Mouse (Mus musculus) leukemia stem cell, adult 10-12 weeks (primary cell): Measurements from ENCODE around the gene Mks1. TPM values are rescaled to one million over a fixed set of nuclear protein-coding genes. Genes with fewer than 3 reads are reported as not detected.

Source experiments
- polyA plus RNA-seq: library from polyadenylated mRNA; stranded (reverse); fragments of >175 nt; gene quantifications from 2 replicates; pipeline ENCODE4 v1.2.3, GENCODE M21; 2012; ENCODE audit warnings: low replicate concordance

The Mks1 gene
- 1.4 and 1.7 TPM in 2 replicates for polyA plus RNA-seq

GRCm38 (mm10) chr11:87852690-87853596 is at the start of gene Mks1:
Mks1 (plus strand) TSS chr11:87853215.

GRCm38 (mm10) chr11:87828239-87828900 is 24.6 kb upstream of the Mks1 start, which contains the start of gene Lpo:
Lpo (minus strand) TSS chr11:87828289.

GRCm38 (mm10) chr11:87875436-87875835 is 22.4 kb downstream of the Mks1 start, which contains the start of gene Epx:
Epx (minus strand) TSS chr11:87875536.

DNA sequence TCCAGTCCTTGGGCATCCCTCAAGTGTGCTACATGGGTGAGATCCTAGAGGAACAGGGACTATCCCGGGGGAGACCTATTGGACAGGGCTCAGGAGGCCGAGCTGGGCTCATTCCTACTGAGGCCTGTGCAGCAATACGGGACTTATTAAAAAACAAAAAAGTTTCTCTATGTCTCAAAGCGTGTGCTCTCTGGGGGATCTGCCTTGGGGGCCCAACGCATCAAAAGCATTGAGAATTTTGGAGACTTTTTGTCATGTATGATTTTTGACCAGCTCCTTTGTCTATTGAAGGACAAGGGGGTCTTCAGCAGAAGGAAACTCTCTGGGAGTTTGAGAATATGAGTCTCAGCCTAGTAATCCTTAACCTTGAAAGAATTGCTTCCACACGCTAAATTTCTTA is 39.2 kb downstream of the Mks1 start, which contains the start of gene Olfr462:
Olfr462 (minus strand) TSS at position 101 of the 400 bp plus-strand sequence.

DNA sequence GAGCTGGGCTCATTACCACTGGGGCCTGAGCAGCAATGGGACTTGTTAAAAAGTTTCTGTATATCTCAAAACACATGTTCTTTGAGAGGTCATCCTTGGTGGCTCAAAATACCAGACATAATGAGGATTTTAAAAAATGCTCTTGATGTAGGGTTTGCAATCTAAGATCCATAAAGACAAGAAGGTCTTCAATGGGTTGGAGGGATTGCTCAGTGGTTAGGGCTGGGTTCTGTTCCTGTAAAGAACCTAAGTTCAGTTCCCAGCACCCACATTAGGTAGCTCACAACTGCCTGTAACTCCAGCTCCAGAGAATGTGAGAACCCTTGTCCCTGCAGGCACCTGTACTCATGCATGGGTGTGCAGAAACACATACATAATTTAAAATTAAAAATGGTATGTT is 44.3 kb downstream of the Mks1 start, which contains the start of gene Olfr463:
Olfr463 (minus strand) TSS at position 101 of the 400 bp plus-strand sequence.

Other genes with a start within 250 kb of the Mks1 start
- gene Hsf5, start 236.1 kb upstream of the Mks1 start, polyA plus RNA-seq, result 0.09 TPM in 1 of 2 replicates, not detected in the other
- 4.6 and 11.8 TPM in 2 replicates for gene Rnf43, start 190.5 kb upstream of the Mks1 start, polyA plus RNA-seq
- 6.9 and 8.2 TPM in 2 replicates for gene Supt4a, start 115.7 kb upstream of the Mks1 start, polyA plus RNA-seq
- 10.2 and 13.9 TPM in 2 replicates for gene Tspoap1, start 92.7 kb upstream of the Mks1 start, polyA plus RNA-seq
- gene Mpo, start 59.6 kb upstream of the Mks1 start, polyA plus RNA-seq, result 4.0 and 8.8 TPM in 2 replicates
- not detected in 2 replicates for gene Lpo, start 24.9 kb upstream of the Mks1 start, polyA plus RNA-seq
- 0.13 TPM in 1 of 2 replicates, not detected in the other for gene Epx, start 22.3 kb downstream of the Mks1 start, polyA plus RNA-seq
- gene Olfr462, start 39.1 kb downstream of the Mks1 start, polyA plus RNA-seq, result not detected in 2 replicates
- gene Olfr463, start 44.2 kb downstream of the Mks1 start, polyA plus RNA-seq, result not detected in 2 replicates
- gene Olfr464, start 67.8 kb downstream of the Mks1 start, polyA plus RNA-seq, result not detected in 2 replicates
- gene Dynll2, start 134.3 kb downstream of the Mks1 start, polyA plus RNA-seq, result 19.0 and 28.2 TPM in 2 replicates
- 170 and 245 TPM in 2 replicates for gene Srsf1, start 194.2 kb downstream of the Mks1 start, polyA plus RNA-seq
- 4.7 and 4.8 TPM in 2 replicates for gene Vezf1, start 215.1 kb downstream of the Mks1 start, polyA plus RNA-seq
- gene Cuedc1, start 244.8 kb downstream of the Mks1 start, polyA plus RNA-seq, result 0.96 and 2.3 TPM in 2 replicates